Mouse (Mus musculus): Measurements from ENCODE around the gene Psma3. TPM values are rescaled to one million over a fixed set of nuclear protein-coding genes. Genes with fewer than 3 reads are reported as not detected.
"Not testable (repeated sequence)": the region's sequence is repeated elsewhere in the genome, so short reads cannot be mapped to it uniquely, and the experiment has no call there.

Psma3 gene
- total RNA-seq, 2 experiments from 2014 or later = 177 to 197 TPM

GRCm38 (mm10) chr12:70999423-70999903 is 25.0 kb downstream of the Psma3 start:
- no peak for DNase-seq (ENCODE audit: low spot score in 2 of 2)

- DNase-seq (ENCODE audit: low spot score in 2 of 2) = no peak
These were observed 25.9 kb downstream of the Psma3 start for GRCm38 (mm10) chr12:71000344-71000743.

GRCm38 (mm10) chr12:71001456-71001855 is 27.0 kb downstream of the Psma3 start:
- no peak for DNase-seq (ENCODE audit: low spot score in 2 of 2)

GRCm38 (mm10) chr12:71003760-71004426 is 29.5 kb downstream of the Psma3 start:
- no peak for DNase-seq (ENCODE audit: low spot score in 2 of 2)

GRCm38 (mm10) chr12:71006141-71006540 is 31.7 kb downstream of the Psma3 start:
- no peak for DNase-seq (ENCODE audit: low spot score in 2 of 2)

GRCm38 (mm10) chr12:71006901-71007300 is 32.5 kb downstream of the Psma3 start:
- DNase-seq (ENCODE audit: low spot score in 2 of 2) = no peak

- DNase-seq (ENCODE audit: low spot score in 2 of 2) = peak in 1 of 2 experiments; percentile 42
These were observed 35.3 kb downstream of the Psma3 start for GRCm38 (mm10) chr12:71009769-71010168.

- DNase-seq (ENCODE audit: low spot score in 2 of 2) = peak in 1 of 2 experiments; percentile 23
These were observed 40.5 kb downstream of the Psma3 start for GRCm38 (mm10) chr12:71014845-71015362.

- DNase-seq (ENCODE audit: low spot score in 2 of 2) = peak; percentile 94 to 98
These were observed 41.2 kb downstream of the Psma3 start, which contains the start of gene Arid4a for GRCm38 (mm10) chr12:71015363-71016210. Gene Arid4a (plus strand): TSS chr12:71015990.

GRCm38 (mm10) chr12:71016211-71016502 is 41.7 kb downstream of the Psma3 start:
- no peak for DNase-seq (ENCODE audit: low spot score in 2 of 2)

GRCm38 (mm10) chr12:71016503-71017241 is 42.3 kb downstream of the Psma3 start:
- peak; percentile 10 to 15 for DNase-seq (ENCODE audit: low spot score in 2 of 2)

- DNase-seq (ENCODE audit: low spot score in 2 of 2) = no peak
These were observed 42.8 kb downstream of the Psma3 start for GRCm38 (mm10) chr12:71017242-71017571.

- no peak for DNase-seq (ENCODE audit: low spot score in 2 of 2)
These were observed 43.4 kb downstream of the Psma3 start for GRCm38 (mm10) chr12:71017827-71018226.

- DNase-seq (ENCODE audit: low spot score in 2 of 2) = no peak
These were observed 44.8 kb downstream of the Psma3 start for GRCm38 (mm10) chr12:71019211-71019610.

- no peak for DNase-seq (ENCODE audit: low spot score in 2 of 2)
These were observed 50.0 kb downstream of the Psma3 start for GRCm38 (mm10) chr12:71024411-71024810.

GRCm38 (mm10) chr12:71028265-71028664 is 53.8 kb downstream of the Psma3 start:
- DNase-seq (ENCODE audit: low spot score in 2 of 2) = not testable (repeated sequence)

- DNase-seq (ENCODE audit: low spot score in 2 of 2) = no peak
These were observed 55.8 kb downstream of the Psma3 start for GRCm38 (mm10) chr12:71030260-71030659.

- no peak for DNase-seq (ENCODE audit: low spot score in 2 of 2)
These were observed 56.3 kb downstream of the Psma3 start for GRCm38 (mm10) chr12:71030722-71031121.

GRCm38 (mm10) chr12:71035826-71036225 is 61.4 kb downstream of the Psma3 start:
- no peak for DNase-seq (ENCODE audit: low spot score in 2 of 2)

- DNase-seq (ENCODE audit: low spot score in 2 of 2) = no peak
These were observed 62.4 kb downstream of the Psma3 start for GRCm38 (mm10) chr12:71036729-71037404.

- no peak for DNase-seq (ENCODE audit: low spot score in 2 of 2)
These were observed 66.0 kb downstream of the Psma3 start for GRCm38 (mm10) chr12:71040462-71040861.

Data from left cerebral cortex, adult 18-20 months (tissue).